Mouse (Mus musculus): Measurements from ENCODE around the gene C330007P06Rik.

GRCm38 (mm10) chrX:36823932-36824711 is 49.8 kb downstream of the C330007P06Rik start:
- no peak for TF ChIP-seq CTCF (IDR thresholded peaks at IDR 0.05)
- TF ChIP-seq POLR2A (IDR thresholded peaks at IDR 0.05; ENCODE audit: insufficient read depth, low read depth, low read length), result no peak
